Comparison of ENCODE assay signal across 16 mouse cellular contexts in genomic region chr19:40530323-40530722, GRCm38 (mm10).
"Had no signal": no experiment of that assay in that cellular context is flagged by ENCODE, and none has a peak within 500 bp of the region (broad histone marks: within the 10 kb centered on the region; RNA-seq: fewer than 3 reads in every experiment).

No protein-coding gene starts in this region.

- ATAC-seq: liver, postnatal 0 days; lung, postnatal 0 days had no signal

- H3K4me3 ChIP-seq: limb, embryonic 12.5 days; limb, embryonic 15.5 days; megakaryocyte, embryonic 14.5 days had no signal

- H3K27me3 ChIP-seq: limb, embryonic 12.5 days; limb, embryonic 15.5 days had no signal

- DNase-seq: kidney, postnatal 14 days; kidney, postnatal 4 days; left cerebral cortex, postnatal 4 days; liver, postnatal 0 days; lung, embryonic 14.5 days; midbrain, embryonic 14.5 days; thymus, adult 18-20 months; thymus, postnatal 36 days had no signal

- H3K9me3 ChIP-seq: limb, embryonic 12.5 days; limb, embryonic 15.5 days had no signal

- H3K4me1 ChIP-seq: limb, embryonic 12.5 days; limb, embryonic 15.5 days had no signal

- H3K9ac ChIP-seq: limb, embryonic 12.5 days; limb, embryonic 15.5 days; liver, embryonic 14.5 days; liver, postnatal 0 days; lung, embryonic 14.5 days had no signal

- H3K4me2 ChIP-seq: limb, embryonic 12.5 days; limb, embryonic 15.5 days; liver, embryonic 11.5 days; lung, embryonic 14.5 days; midbrain, embryonic 11.5 days had no signal

- H3K27ac ChIP-seq: limb, embryonic 12.5 days; limb, embryonic 15.5 days; liver, embryonic 14.5 days; macrophage had no signal

- H3K36me3 ChIP-seq: limb, embryonic 12.5 days; limb, embryonic 15.5 days had no signal
